Mouse (Mus musculus) left cerebral cortex, postnatal 25 days (tissue): Measurements from ENCODE around the gene Oaz2. TPM values are rescaled to one million over a fixed set of nuclear protein-coding genes. Genes with fewer than 3 reads are reported as not detected.
"Not testable (repeated sequence)": the region's sequence is repeated elsewhere in the genome, so short reads cannot be mapped to it uniquely, and the experiment has no call there.

Experiments used
- DNase-seq, 2 experiments: peaks; one replicate each; pipeline ENCODE4 v3.0.0; 2022; ENCODE audit warnings: low spot score in 2 of 2, mixed read lengths in 1 of 2
- intact Hi-C: fragments of 180-260 bp; cut with DNase I; formaldehyde crosslinking; loops from one replicate; pipeline ENCODE4 v1.15.1; 2025
- total RNA-seq, 2 experiments: library from RNA; stranded (reverse); gene quantifications; 2 replicates each; pipeline ENCODE4 v1.2.3; 2021

Oaz2 gene
- total RNA-seq, 2 experiments from 2014 or later, result 231 to 250 TPM

- intact Hi-C loops, result no loop called here
- DNase-seq, result peak in 1 of 2 experiments; percentile 41
These were observed 15.2 kb downstream of the Oaz2 start for GRCm38 (mm10) chr9:65682994-65683393.

- intact Hi-C loops, result no loop called here
- DNase-seq, result no peak
These were observed 16.9 kb downstream of the Oaz2 start for GRCm38 (mm10) chr9:65684704-65685103.

- DNase-seq, intact Hi-C loops: not testable (repeated sequence)
These were observed 22.1 kb downstream of the Oaz2 start for GRCm38 (mm10) chr9:65689869-65690268.

- intact Hi-C loops, result no loop called here
- no peak for DNase-seq
These were observed 24.7 kb downstream of the Oaz2 start for GRCm38 (mm10) chr9:65692466-65692865.

GRCm38 (mm10) chr9:65692959-65693603, 25.3 kb downstream of the Oaz2 start:
- intact Hi-C loops, result no loop called here
- DNase-seq, result no peak

GRCm38 (mm10) chr9:65695646-65696045, 27.8 kb downstream of the Oaz2 start:
- peak; percentile 61 to 90 for DNase-seq
- intact Hi-C loops, result loop anchor here (1.0 to 2.0 kb wide), 2 partner anchors 131 to 154 kb away; partner anchors contain the start of gene Zfp609

- intact Hi-C loops, result loop anchor here (2.0 kb wide), 1 partner anchor 130 kb away; the partner anchor contains the start of gene Zfp609
- no peak for DNase-seq
These were observed 28.5 kb downstream of the Oaz2 start for GRCm38 (mm10) chr9:65696337-65696736.

GRCm38 (mm10) chr9:65697356-65697755, 29.6 kb downstream of the Oaz2 start:
- no peak for DNase-seq
- intact Hi-C loops, result loop anchor here (2.0 kb wide), 1 partner anchor 129 kb away; the partner anchor contains the start of gene Zfp609

- no peak for DNase-seq
- intact Hi-C loops, result loop anchor here (2.0 kb wide), 1 partner anchor 129 kb away; the partner anchor contains the start of gene Zfp609
These were observed 30.2 kb downstream of the Oaz2 start for GRCm38 (mm10) chr9:65697992-65698391.

GRCm38 (mm10) chr9:65700504-65700903, 32.7 kb downstream of the Oaz2 start:
- DNase-seq, result no peak
- intact Hi-C loops, result no loop called here

GRCm38 (mm10) chr9:65702286-65702685, 34.5 kb downstream of the Oaz2 start:
- DNase-seq, result no peak
- intact Hi-C loops, result no loop called here

- no peak for DNase-seq
- intact Hi-C loops, result no loop called here
These were observed 35.4 kb downstream of the Oaz2 start for GRCm38 (mm10) chr9:65703241-65703640.

- intact Hi-C loops, result no loop called here
- no peak for DNase-seq
These were observed 36.3 kb downstream of the Oaz2 start for GRCm38 (mm10) chr9:65703926-65704595.

- no peak for DNase-seq
- intact Hi-C loops, result no loop called here
These were observed 50.4 kb downstream of the Oaz2 start for GRCm38 (mm10) chr9:65718195-65718594.

- intact Hi-C loops, result no loop called here
- DNase-seq, result no peak
These were observed 53.4 kb downstream of the Oaz2 start for GRCm38 (mm10) chr9:65721161-65721566.

- intact Hi-C loops, result no loop called here
- DNase-seq, result no peak
These were observed 56.9 kb downstream of the Oaz2 start for GRCm38 (mm10) chr9:65724471-65725290.

GRCm38 (mm10) chr9:65725291-65725622, 57.5 kb downstream of the Oaz2 start:
- peak in 1 of 2 experiments; percentile 36 for DNase-seq
- intact Hi-C loops, result no loop called here

- intact Hi-C loops, result no loop called here
- no peak for DNase-seq
These were observed 58.6 kb downstream of the Oaz2 start for GRCm38 (mm10) chr9:65726431-65726830.

GRCm38 (mm10) chr9:65727491-65727890, 59.7 kb downstream of the Oaz2 start:
- intact Hi-C loops, result no loop called here
- peak in 1 of 2 experiments; percentile 46 for DNase-seq

- DNase-seq, result no peak
- intact Hi-C loops, result no loop called here
These were observed 60.8 kb downstream of the Oaz2 start for GRCm38 (mm10) chr9:65728588-65728987.
